Mouse (Mus musculus): ENCODE measurements around the gene Polr2c.

DNA sequence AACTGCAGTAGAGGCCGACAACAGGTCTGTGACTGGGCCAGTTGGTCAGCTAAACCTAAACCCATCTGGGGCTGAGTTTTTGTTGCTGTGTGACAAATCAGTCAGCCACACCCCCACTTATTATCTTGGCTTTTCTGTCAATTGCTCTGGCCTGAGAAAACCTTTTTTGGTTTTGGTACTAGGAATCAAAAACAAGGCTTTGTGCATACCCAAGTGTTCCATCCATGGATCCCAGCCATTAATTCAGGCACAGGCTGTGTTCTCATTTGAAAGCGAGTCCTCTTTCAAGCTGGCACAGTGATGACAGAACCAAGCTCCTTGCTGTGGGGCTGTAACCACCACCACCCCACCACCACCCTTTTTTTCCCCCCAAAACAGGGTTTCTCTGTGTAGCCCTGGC lies 35.9 kb upstream of the Polr2c start:
- no peak for TF ChIP-seq TAL1 (IDR thresholded peaks at IDR 0.05; ENCODE audit: low read length)
- no peak for TF ChIP-seq GATA1 (IDR thresholded peaks at IDR 0.05; ENCODE audit: low read length)
